Mouse (Mus musculus): ENCODE measurements around the gene Cnksr3. TPM values are rescaled to one million over a fixed set of nuclear protein-coding genes. Genes with fewer than 3 reads are reported as not detected.

The Cnksr3 gene
- polyA plus RNA-seq (2014; fragmentation: Illumina TruSeq; extraction: RNeasy Lipid Tissue Mini Kit (QIAGEN cat#74804); ENCODE audit: insufficient read depth, low read depth, low replicate concordance) = 7.0 TPM

GRCm38 (mm10) chr10:7211696-7212482 is at the start of gene Cnksr3:
Cnksr3 (minus strand) TSS chr10:7212237.

Other genes starting within 250 kb of the Cnksr3 start
- gene Ipcef1, start 159.8 kb downstream of the Cnksr3 start, polyA plus RNA-seq (2014; fragmentation: Illumina TruSeq; extraction: RNeasy Lipid Tissue Mini Kit (QIAGEN cat#74804); ENCODE audit: insufficient read depth, low read depth, low replicate concordance) = 1.2 TPM

All from lung, adult 10 weeks (tissue).